Mouse (Mus musculus) frontal cortex, postnatal 25 days (tissue): ENCODE measurements around the gene Oser1.

Experiments used
- DNase-seq, 2 experiments: peaks; one replicate each; pipeline ENCODE4 v3.0.0; 2022; ENCODE audit warnings: low spot score in 2 of 2

Gene Oser1

GRCm38 (mm10) chr2:163358662-163359061 is 65.8 kb downstream of the Oser1 start:
- DNase-seq = no peak

GRCm38 (mm10) chr2:163356113-163356840 is 68.2 kb downstream of the Oser1 start:
- no peak for DNase-seq
